Mouse (Mus musculus): ENCODE measurements around the gene Fcgr2b.

Gene Fcgr2b

DNA sequence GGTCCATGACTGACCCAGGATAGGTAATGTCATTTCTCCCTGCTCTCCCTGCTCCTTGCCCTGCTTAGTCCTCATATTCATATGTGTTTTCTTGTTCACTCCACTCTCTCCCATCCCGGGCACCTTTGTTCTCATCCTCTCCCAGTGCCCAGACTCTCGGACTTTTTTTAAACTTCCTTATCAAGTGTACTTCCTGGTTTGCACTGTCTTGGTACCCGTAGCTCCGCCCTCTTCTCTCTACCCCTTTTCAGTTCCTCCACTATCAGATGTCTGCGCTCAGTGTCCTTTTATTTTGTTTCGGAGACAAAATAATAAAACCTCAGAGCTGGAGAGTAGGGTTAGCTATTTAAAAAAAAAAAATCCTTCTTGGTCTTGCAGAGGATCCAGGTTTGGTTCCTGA lies 51.9 kb downstream of the Fcgr2b start:
- DNase-seq: no peak

GRCm38 (mm10) chr1:170919308-170919707 lies 57.0 kb downstream of the Fcgr2b start:
- DNase-seq: no peak

DNA sequence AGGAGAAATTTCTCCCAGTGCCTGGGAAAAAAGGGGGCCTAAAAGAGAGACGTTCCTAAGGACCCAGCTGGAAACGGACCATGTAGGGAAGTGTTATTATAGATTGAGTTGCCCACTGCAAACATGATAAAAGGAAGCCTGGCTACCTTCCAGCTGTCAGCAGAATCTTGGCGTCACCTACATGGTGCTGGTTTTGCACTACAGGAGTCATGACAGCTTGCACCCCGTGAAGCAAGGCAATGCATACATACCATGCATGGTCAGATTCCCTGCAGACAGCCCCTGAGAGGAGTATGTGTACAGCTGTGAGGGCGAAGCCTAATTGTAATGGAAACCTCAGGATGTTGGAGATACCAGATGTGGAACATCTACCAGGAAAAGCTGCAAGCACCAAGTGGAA lies 60.7 kb downstream of the Fcgr2b start:
- DNase-seq: no peak

- no peak for DNase-seq
These were observed 63.3 kb downstream of the Fcgr2b start, which contains the start of gene Fcrlb for GRCm38 (mm10) chr1:170912891-170913615. Gene Fcrlb (minus strand): TSS chr1:170912941.

GRCm38 (mm10) chr1:170911907-170912660 lies 64.3 kb downstream of the Fcgr2b start:
- DNase-seq: no peak
